Mouse (Mus musculus) telencephalon, adult 2 months (tissue): ENCODE measurements around the gene Dusp14.

ENCODE experiments used
- DNase-seq: peaks from one replicate; pipeline ENCODE4 v3.0.0-alpha.2; 2011; ENCODE audit warnings: low read depth, low spot score

The Dusp14 gene

DNA sequence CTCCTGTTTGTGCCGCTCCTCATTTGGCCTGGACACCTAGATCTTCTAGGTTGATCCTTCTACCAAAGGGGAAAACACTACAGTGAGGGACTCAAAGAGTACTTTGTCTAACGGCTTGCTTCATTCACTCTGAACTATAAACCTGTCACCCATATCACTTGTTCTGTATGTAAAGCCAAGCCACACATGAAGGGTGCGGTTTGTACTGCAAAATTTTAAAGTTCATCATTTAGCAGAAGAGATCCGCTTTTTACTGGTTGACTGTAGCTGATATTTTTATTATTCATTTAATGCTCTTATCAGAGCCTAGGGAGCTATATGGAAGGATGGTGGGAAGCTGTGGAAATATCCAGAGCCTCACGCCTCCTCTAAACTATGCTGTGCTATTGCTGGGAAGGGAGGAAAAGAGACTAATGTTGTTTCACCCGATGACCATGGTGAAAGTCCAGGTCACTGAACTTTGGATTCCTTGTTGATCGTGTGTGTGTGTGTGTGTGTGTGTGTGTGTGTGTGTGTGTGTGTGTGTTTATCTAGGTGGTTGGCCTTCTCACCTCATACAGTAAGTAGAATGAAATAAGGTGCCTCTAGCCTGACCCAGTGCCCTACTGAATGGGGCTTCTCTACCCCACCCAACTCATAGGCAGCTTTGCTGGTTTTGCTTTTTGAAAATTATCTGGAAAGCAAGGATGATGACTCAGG, 52.1 kb downstream of the Dusp14 start:
- DNase-seq, result no peak

- no peak for DNase-seq
These were observed 52.8 kb downstream of the Dusp14 start for GRCm38 (mm10) chr11:84016147-84016809.

DNA sequence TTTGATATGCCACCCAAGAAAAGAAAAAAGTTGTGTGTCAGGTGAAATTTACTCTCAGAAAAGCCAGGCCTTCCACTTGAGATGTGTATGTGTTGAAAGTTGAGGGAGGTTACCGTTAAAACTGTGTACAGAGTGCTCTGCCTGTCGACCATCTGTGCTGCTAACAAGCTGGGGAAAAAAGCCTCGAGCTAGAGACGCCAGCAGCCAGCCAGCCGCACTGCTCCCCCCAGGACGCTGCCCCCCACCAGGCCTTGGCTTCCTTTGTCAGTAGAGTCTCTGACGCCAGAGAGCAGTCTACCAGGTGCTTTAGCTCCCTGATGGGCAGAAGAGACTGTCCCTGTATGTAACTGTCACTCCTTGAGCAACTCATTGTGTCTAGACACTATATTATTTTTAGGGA, 56.0 kb downstream of the Dusp14 start:
- peak; percentile 55 for DNase-seq

DNA sequence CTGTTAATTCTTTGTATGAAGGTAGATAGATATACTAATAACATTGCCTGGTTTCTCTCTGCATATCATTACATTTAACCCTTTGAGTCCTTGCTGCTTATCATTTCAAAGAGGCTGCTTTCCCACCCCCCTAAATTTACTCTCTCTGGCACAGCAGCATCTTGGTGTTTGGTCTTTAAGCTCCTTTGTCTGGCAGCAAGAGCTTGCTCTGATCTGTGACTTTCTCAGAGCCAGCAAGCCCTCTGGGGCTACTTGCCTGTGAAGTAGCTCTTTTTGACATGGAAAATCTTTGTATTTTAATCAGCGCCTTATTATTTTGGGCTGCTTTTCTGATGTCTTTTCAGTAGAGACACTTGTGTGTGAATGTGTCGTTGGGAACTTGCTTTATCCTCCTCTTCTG, 57.5 kb downstream of the Dusp14 start:
- no peak for DNase-seq

DNA sequence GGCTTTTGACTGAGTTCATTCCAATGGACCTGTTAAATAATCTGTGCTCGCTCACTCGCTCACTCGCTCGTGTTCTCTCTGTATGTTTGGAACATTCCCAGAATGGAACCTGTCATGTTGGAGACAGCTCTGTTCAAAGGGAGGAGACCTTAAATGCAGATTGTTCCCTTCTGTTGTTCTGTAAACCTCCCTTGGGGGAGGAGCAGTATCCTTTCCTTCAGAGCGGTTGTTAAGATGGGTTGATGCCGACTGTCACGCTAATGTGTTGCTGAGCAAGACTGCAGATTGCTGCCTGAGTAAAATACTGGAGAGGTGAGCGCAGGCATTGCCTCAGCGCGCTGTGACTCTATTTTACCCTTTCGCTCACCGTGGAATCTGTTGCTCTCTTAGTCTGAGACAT, 58.0 kb downstream of the Dusp14 start:
- no peak for DNase-seq

DNA sequence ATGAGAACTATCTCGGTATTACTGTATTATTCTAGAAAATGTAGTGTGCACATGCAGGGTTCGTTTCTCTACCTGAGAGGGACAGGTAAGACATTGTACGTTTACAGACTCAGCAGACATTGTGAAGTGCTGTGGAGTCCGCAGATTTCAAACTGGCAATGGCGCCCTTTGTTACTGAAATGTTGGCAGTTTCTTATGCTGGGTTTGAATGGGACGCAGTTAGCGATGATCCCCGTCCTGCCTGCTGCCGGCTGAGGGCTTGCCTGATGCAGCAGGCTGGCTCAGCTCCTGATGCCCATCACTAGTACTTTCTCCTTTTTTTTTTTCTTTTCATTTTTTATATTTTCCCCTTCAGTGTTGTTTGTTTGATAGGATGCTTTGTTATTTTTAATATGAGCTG, 58.6 kb downstream of the Dusp14 start:
- DNase-seq, result no peak

DNA sequence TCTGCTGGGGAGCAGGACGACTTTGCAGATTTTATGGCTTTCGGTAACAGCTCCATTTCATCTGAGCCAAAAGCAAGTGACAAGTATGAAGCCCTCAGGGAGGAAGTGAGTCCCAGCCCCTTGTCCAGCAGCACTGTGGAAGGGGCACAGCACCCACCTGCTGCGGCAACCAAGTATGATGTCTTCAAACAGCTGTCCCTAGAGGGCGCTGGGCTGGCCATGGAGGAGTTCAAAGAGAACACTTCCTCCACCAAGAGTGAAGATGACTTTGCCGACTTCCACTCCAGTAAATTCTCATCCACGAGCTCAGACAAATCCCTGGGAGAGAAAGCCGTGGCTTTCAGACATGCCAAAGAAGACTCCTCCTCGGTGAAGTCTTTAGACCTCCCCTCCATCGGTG, 60.1 kb downstream of the Dusp14 start:
- DNase-seq, result no peak

- no peak for DNase-seq
These were observed 65.1 kb downstream of the Dusp14 start for GRCm38 (mm10) chr11:84003986-84004385.

GRCm38 (mm10) chr11:84001257-84001656, 67.8 kb downstream of the Dusp14 start:
- DNase-seq, result no peak

GRCm38 (mm10) chr11:83999411-83999915, 69.6 kb downstream of the Dusp14 start:
- DNase-seq, result no peak

DNA sequence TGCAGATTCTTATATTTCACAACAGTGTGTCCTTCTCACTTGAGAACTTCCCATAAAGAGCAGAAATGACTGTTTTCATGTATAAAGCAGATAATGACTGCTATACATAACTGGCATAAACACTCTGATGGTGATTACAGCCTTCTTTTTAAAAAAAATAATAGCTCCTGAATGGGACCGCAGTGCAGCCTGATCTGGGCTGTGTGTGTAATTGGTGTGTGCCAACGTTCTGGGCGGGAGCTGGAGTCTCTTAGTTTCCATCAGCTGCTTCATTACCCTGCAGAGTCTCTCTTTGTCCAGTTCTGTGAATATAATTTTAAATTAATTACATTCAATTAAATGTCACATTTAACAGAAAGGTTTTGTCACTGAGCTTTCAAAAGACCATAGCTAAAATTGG, 70.1 kb downstream of the Dusp14 start:
- DNase-seq, result no peak
